Comparison of ENCODE assay signal across 8 mouse cellular contexts in genomic region chr7:141950104-141951013, GRCm38 (mm10). TPM values are rescaled to one million over a fixed set of nuclear protein-coding genes. Genes with fewer than 3 reads are reported as not detected.
DNase-seq lines count a peak whose midpoint lies in the region; ATAC-seq and TF ChIP-seq lines count a peak whose summit lies in the region.

No protein-coding gene starts in this region.

- H3K9ac ChIP-seq in hindbrain, embryonic 14.5 days = peak overlapping the region; percentile 99
- H3K9ac ChIP-seq in liver, postnatal 0 days (replicated peaks) = no peak overlapping the region

- no peak for TF ChIP-seq POLR2A in kidney, adult 2 months (IDR thresholded peaks at IDR 0.05; ENCODE audit: low read depth, low read length)

- no peaks in the 10 kb centered on the region for H3K4me1 ChIP-seq in kidney, adult 2 months (ENCODE audit: control insufficient read depth, insufficient read depth, low read length)
- peaks cover 28% of the 10 kb centered on the region for H3K4me1 ChIP-seq in embryonic facial prominence, embryonic 10.5 days
- H3K4me1 ChIP-seq in hindbrain, embryonic 14.5 days (replicated peaks; ENCODE audit: control insufficient read depth, insufficient read depth, low read length) = peaks cover 68% of the 10 kb centered on the region
- peaks cover 10% of the 10 kb centered on the region for H3K4me1 ChIP-seq in liver, postnatal 0 days (ENCODE audit: insufficient read depth)

- no peak for TF ChIP-seq CTCF in kidney, adult 2 months (conservative IDR thresholded peaks at IDR 0.05; ENCODE audit: insufficient read depth, insufficient read length, low read depth, low read length)
- TF ChIP-seq CTCF in liver, postnatal 0 days (IDR thresholded peaks at IDR 0.05; ENCODE audit: low read depth) = no peak

- 2% methylated on average over 82 of the region's 84 CpGs for WGBS in kidney, adult 2 months
- WGBS in embryonic facial prominence, embryonic 10.5 days = 1% methylated on average over 83 of the region's 84 CpGs
- WGBS in hindbrain, embryonic 14.5 days = under 1% methylated on average over 52 of the region's 84 CpGs
- 3% methylated on average over 39 of the region's 84 CpGs for WGBS in liver, postnatal 0 days (ENCODE audit: insufficient replicate concordance)

- H3K36me3 ChIP-seq in kidney, adult 2 months (ENCODE audit: control insufficient read depth, insufficient read depth, low read length) = no peaks in the 10 kb centered on the region
- peaks cover 7% of the 10 kb centered on the region for H3K36me3 ChIP-seq in embryonic facial prominence, embryonic 10.5 days (replicated peaks)
- H3K36me3 ChIP-seq in hindbrain, embryonic 14.5 days (replicated peaks; ENCODE audit: control insufficient read depth, insufficient read depth) = peaks cover 3% of the 10 kb centered on the region; the same call in 1 of the 2 replicates
- H3K36me3 ChIP-seq in liver, postnatal 0 days (replicated peaks; ENCODE audit: insufficient read depth, low read length) = no peaks in the 10 kb centered on the region

- no peak overlapping the region for H3K27ac ChIP-seq in kidney, adult 2 months (ENCODE audit: insufficient read depth, low read depth, low read length)
- peak overlapping the region; percentile 91 for H3K27ac ChIP-seq in embryonic facial prominence, embryonic 10.5 days (replicated peaks)
- peak overlapping the region; percentile 98 for H3K27ac ChIP-seq in hindbrain, embryonic 14.5 days
- H3K27ac ChIP-seq in liver, postnatal 0 days (ENCODE audit: low read depth) = no peak overlapping the region

- 0 out of 2 replicates have a peak, but pooled peaks cover 1% of the 10 kb centered on the region for H3K27me3 ChIP-seq in kidney, adult 2 months (replicated peaks; ENCODE audit: control insufficient read depth, insufficient read depth, low read length)
- peaks cover 92% of the 10 kb centered on the region for H3K27me3 ChIP-seq in embryonic facial prominence, embryonic 10.5 days (replicated peaks; ENCODE audit: low read depth, poor library complexity, severe bottlenecking)
- H3K27me3 ChIP-seq in hindbrain, embryonic 14.5 days (ENCODE audit: control insufficient read depth, insufficient read depth, low read length) = no peaks in the 10 kb centered on the region
- H3K27me3 ChIP-seq in liver, postnatal 0 days (ENCODE audit: insufficient read depth, low read length) = peaks cover 57% of the 10 kb centered on the region

- H3K4me2 ChIP-seq in hindbrain, embryonic 14.5 days (replicated peaks) = peak overlapping the region; percentile 91
- H3K4me2 ChIP-seq in liver, postnatal 0 days (ENCODE audit: low read depth, low read length) = peak overlapping the region; percentile 69

- ATAC-seq in hindbrain, embryonic 14.5 days (ENCODE audit: low FRiP score) = peak; percentile 42
- ATAC-seq in liver, postnatal 0 days = no peak

- H3K9me3 ChIP-seq in embryonic facial prominence, embryonic 10.5 days = peaks cover 4% of the 10 kb centered on the region; the same call in 1 of the 2 replicates
- H3K9me3 ChIP-seq in hindbrain, embryonic 14.5 days (ENCODE audit: control insufficient read depth, low read length) = no peaks in the 10 kb centered on the region
- no peaks in the 10 kb centered on the region for H3K9me3 ChIP-seq in liver, postnatal 0 days (ENCODE audit: low read length)

- DNase-seq in kidney, adult 2 months = peak; percentile 2
- no peak for DNase-seq in kidney, adult 11 months
- DNase-seq in ZHBTc4 (ENCODE audit: low read depth, low spot score) = peak; percentile 74
- DNase-seq in embryonic facial prominence, embryonic 10.5 days (ENCODE audit: low spot score) = peak; percentile 61
- peak; percentile 63 for DNase-seq in hindbrain, embryonic 14.5 days (ENCODE audit: low spot score)
- DNase-seq in liver, postnatal 0 days = no peak
- DNase-seq in right cerebral cortex, postnatal 4 days = peak; percentile 57
- DNase-seq in gastrocnemius, adult 18-20 months (ENCODE audit: low spot score) = no peak

- no peak for TF ChIP-seq EP300 in liver, postnatal 0 days (IDR thresholded peaks at IDR 0.05; ENCODE audit: low read depth)

- peak overlapping the region; percentile 41; the same call in 1 of the 2 replicates for H3K4me3 ChIP-seq in kidney, adult 2 months (ENCODE audit: insufficient read depth, low read depth, low read length)
- H3K4me3 ChIP-seq in embryonic facial prominence, embryonic 10.5 days = peak overlapping the region; percentile 70
- H3K4me3 ChIP-seq in hindbrain, embryonic 14.5 days (replicated peaks; ENCODE audit: low read length) = peak overlapping the region; percentile 90
- peak overlapping the region; percentile 36; the same call in 1 of the 2 replicates for H3K4me3 ChIP-seq in liver, postnatal 0 days (ENCODE audit: low read depth, low read length)

RNA-seq across cellular contexts. Expression of gene Brsk2, which starts 0.8 kb away (rescaled TPM):
- polyA plus RNA-seq in kidney, adult 2 months (2012; rRNA removed) = 0.31 and 0.52 TPM in 2 replicates
- 3.0 and 3.7 TPM in 2 replicates for polyA plus RNA-seq in embryonic facial prominence, embryonic 10.5 days (2016; fragmentation: Nextera tagmentation; extraction: Ambion mirVana)
- 23.3 and 24.8 TPM in 2 replicates for polyA plus RNA-seq in hindbrain, embryonic 14.5 days (2014; fragmentation: Nextera tagmentation; extraction: Ambion mirVana)
- 0.06 and 0.13 TPM in 2 replicates for polyA plus RNA-seq in liver, postnatal 0 days (2015; fragmentation: Nextera tagmentation; extraction: Ambion mirVana)
- under 1 TPM; 0.09 to 0.19 TPM for total RNA-seq in gastrocnemius, adult 18-20 months (2021)

RNA-seq across cellular contexts. Expression of gene Tollip, which starts 32.1 kb away (rescaled TPM):
- 86.2 and 92.3 TPM in 2 replicates for polyA plus RNA-seq in kidney, adult 2 months (2012; rRNA removed)
- 48.1 and 50.9 TPM in 2 replicates for polyA plus RNA-seq in embryonic facial prominence, embryonic 10.5 days (2016; fragmentation: Nextera tagmentation; extraction: Ambion mirVana)
- polyA plus RNA-seq in hindbrain, embryonic 14.5 days (2014; fragmentation: Nextera tagmentation; extraction: Ambion mirVana) = 71.9 and 82.7 TPM in 2 replicates
- polyA plus RNA-seq in liver, postnatal 0 days (2015; fragmentation: Nextera tagmentation; extraction: Ambion mirVana) = 15.5 and 18.7 TPM in 2 replicates
- 10 to 100 TPM; 30.1 to 34.3 TPM for total RNA-seq in gastrocnemius, adult 18-20 months (2021)

Comparison
In these comparisons a context has a peak if more than half of its experiments do, and no peak if none do; other contexts are left out.
1. DNase-seq: peak in kidney, adult 2 months (single experiment), ZHBTc4 (single experiment), embryonic facial prominence, embryonic 10.5 days (single experiment), hindbrain, embryonic 14.5 days (single experiment) and right cerebral cortex, postnatal 4 days (single experiment); none in kidney, adult 11 months (single experiment), liver, postnatal 0 days (single experiment) and gastrocnemius, adult 18-20 months (single experiment).
2. H3K27ac ChIP-seq: peak in embryonic facial prominence, embryonic 10.5 days (single experiment) and hindbrain, embryonic 14.5 days (single experiment); none in kidney, adult 2 months (single experiment) and liver, postnatal 0 days (single experiment).
3. H3K4me3 ChIP-seq: peak in every context shown above with its lines; median percentile 90 in hindbrain, embryonic 14.5 days; 70 in embryonic facial prominence, embryonic 10.5 days; 41 in kidney, adult 2 months; 36 in liver, postnatal 0 days.